Mouse (Mus musculus) ES-E14 (cell line): ENCODE results near the gene Glt28d2.

Source experiments
- CHD2 ChIP-seq: IDR thresholded peaks from 2 replicates; pipeline ENCODE4 v1.6.1; 2014; ENCODE audit warnings: mild to moderate bottlenecking, low read depth, low read length, inconsistent platforms
- HCFC1 ChIP-seq: IDR thresholded peaks from 2 replicates; pipeline ENCODE4 v1.6.1; 2012; ENCODE audit warnings: low read length, inconsistent platforms, borderline replicate concordance; ENCODE audit not compliant: insufficient read depth
- MAFK ChIP-seq: IDR thresholded peaks from 2 replicates; pipeline ENCODE4 v1.6.1; 2014; ENCODE audit warnings: mild to moderate bottlenecking, low read depth, low read length, inconsistent platforms; ENCODE audit not compliant: insufficient read depth

DNA sequence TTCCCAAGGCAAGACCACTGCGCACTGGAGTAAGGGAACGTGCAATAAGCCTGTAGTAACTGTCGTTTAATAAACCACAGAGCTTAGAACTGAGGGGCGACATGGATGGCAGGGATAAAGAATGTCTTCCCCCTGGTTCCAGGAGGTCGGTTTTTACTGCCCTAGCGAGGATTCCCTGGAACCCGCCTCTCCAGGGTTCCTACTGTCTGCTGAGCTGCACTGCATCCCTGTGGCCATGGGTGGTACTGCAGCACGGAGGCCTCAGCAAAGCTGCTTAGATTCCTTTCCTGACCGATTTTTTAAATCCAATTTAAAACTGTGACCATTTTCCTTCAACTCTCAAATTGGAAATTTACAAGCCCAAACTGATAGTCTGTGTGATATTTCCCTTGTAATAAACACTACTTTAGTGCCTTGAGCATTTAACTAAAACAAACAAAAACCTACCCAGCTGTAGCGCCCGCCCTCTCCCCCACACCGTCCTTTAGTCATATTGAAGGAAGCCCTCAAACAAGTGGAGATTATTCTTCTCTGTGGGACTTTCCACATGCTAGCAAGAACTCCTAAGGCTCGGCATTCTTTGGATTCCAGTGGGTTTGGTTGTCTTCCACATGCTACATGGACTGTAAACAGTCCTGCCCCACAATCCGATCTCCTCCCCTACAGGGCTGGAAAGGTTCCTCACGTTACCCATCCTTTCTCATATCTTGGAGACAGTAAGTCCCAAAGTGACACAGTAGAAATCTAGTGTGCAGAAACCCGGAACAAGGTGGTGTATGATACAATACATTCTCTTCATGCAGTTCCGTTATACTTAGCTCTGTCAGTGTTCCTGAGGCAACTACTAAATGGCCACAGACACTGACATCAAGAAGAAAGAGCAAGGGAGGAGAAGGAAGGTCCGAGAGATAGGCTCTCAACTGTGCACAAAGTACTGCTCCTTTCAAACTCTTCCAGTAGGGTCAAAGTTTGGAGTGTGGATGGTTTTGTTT is 36.9 kb upstream of the Glt28d2 start:
- no peak for TF ChIP-seq HCFC1
- TF ChIP-seq MAFK: no peak
- TF ChIP-seq CHD2: no peak
